Mouse (Mus musculus) embryonic facial prominence, embryonic 11.5 days (tissue): ENCODE measurements around the gene Hsph1. TPM values are rescaled to one million over a fixed set of nuclear protein-coding genes. Genes with fewer than 3 reads are reported as not detected.
A peak's percentile ranks its signal among the peaks of the same experiment; 100 is the strongest.

Source experiments
- ATAC-seq: fragments of 200-750 bp; cut with Nextera tagmentation; replicated peaks from 2 replicates; pipeline ENCODE4 v1.8.0; 2017; ENCODE audit warnings: low read depth; ENCODE audit not compliant: insufficient number of reproducible peaks, low FRiP score, low TSS enrichment
- DNase-seq: peaks from one replicate; pipeline ENCODE4 v3.0.0-alpha.2; 2015; ENCODE audit warnings: low spot score
- H3K27ac ChIP-seq: fragments of 300-500 bp; sonication (generic); replicated peaks from 2 replicates; pipeline ENCODE4 v1.5.1; 2014; ENCODE audit warnings: mild to moderate bottlenecking, low read depth, low read length, control low read depth
- H3K27me3 ChIP-seq: fragments of 300-500 bp; sonication (generic); 2 replicates; pipeline ENCODE4 v1.6.1; 2014; ENCODE audit warnings: mild to moderate bottlenecking, low read length, moderate library complexity, mixed read lengths; ENCODE audit not compliant: control insufficient read depth, insufficient read depth
- H3K36me3 ChIP-seq: fragments of 300-500 bp; sonication (generic); replicated peaks from 2 replicates; pipeline ENCODE4 v1.6.1; 2014; ENCODE audit warnings: low read depth, mild to moderate bottlenecking, low read length, moderate library complexity, mixed read lengths; ENCODE audit not compliant: control insufficient read depth, insufficient read depth
- H3K4me1 ChIP-seq: fragments of 300-500 bp; sonication (generic); 2 replicates; pipeline ENCODE4 v1.6.1; 2014; ENCODE audit warnings: low read length, mixed read lengths; ENCODE audit not compliant: control insufficient read depth, insufficient read depth
- H3K4me2 ChIP-seq: fragments of 300-500 bp; sonication (generic); 2 replicates; pipeline ENCODE4 v1.6.1; 2014; ENCODE audit warnings: low read depth, mild to moderate bottlenecking, control low read depth, low read length, moderate library complexity
- H3K4me3 ChIP-seq: fragments of 300-500 bp; sonication (generic); 2 replicates; pipeline ENCODE4 v1.5.1; 2014; ENCODE audit warnings: low read depth, low read length, control low read depth
- H3K9ac ChIP-seq: fragments of 300-500 bp; sonication (generic); replicated peaks from 2 replicates; pipeline ENCODE4 v1.6.1; 2014; ENCODE audit warnings: mild to moderate bottlenecking, control low read depth, low read length
- H3K9me3 ChIP-seq: fragments of 300-500 bp; sonication (generic); replicated peaks from 2 replicates; pipeline ENCODE4 v1.6.1; 2016; ENCODE audit warnings: mild to moderate bottlenecking, low read length, inconsistent platforms, mixed read lengths; ENCODE audit not compliant: control insufficient read depth
- WGBS: fragments of 180-500 bp; shearing (Covaris S2); extraction: QIAGEN DNeasy Blood & Tissue Kit; methylation state at CpG from one replicate; pipeline ENCODE4 v1.1.7; 2014; 5-methylcytosine and 5-hydroxymethylcytosine counted together
- polyA plus RNA-seq: library from polyadenylated mRNA; unstranded; fragments of >200 nt; fragmentation: Nextera tagmentation; extraction: Ambion mirVana; gene quantifications from 2 replicates; pipeline ENCODE4 v1.2.1, GENCODE M21; 2014

Gene Hsph1
- polyA plus RNA-seq, 1 experiment from 2014 or later: 131 TPM

DNA sequence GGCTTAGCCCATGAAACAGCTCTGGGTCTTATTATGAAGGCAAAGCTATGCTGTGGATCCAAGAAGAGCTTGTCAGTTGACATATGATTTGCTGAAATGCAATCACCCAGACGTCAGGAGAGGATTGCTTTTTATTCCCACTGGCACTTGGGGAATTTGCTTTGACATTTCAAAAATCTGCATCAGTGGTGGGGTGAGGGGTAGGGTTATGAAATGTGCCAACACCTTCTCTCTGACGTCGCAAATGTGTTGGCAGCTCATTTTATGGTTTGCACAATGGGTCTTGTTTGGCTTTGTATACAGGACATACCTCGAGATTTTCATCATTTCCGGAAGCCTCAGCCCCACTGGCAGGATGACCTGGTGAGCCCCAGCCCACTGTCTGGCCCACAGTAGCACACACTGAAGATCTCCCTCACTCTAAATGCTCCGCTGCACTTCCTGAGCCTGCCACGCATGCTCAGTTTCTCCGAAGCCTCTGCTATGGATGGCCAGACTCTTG is 52.0 kb downstream of the Hsph1 start:
- Histone ChIP-seq H3K4me2 (no peak overlapping the region), H3K27me3 (no peaks in the 10 kb centered on the region), H3K9ac (no peak overlapping the region), H3K4me1 (no peaks in the 10 kb centered on the region), H3K27ac (no peak overlapping the region), H3K9me3 (no peaks in the 10 kb centered on the region), H3K4me3 (no peak overlapping the region), H3K36me3 (no peaks in the 10 kb centered on the region)
- no peak for ATAC-seq
- DNase-seq: no peak
- 69% methylated on average over 8 of the region's 8 CpGs for WGBS

DNA sequence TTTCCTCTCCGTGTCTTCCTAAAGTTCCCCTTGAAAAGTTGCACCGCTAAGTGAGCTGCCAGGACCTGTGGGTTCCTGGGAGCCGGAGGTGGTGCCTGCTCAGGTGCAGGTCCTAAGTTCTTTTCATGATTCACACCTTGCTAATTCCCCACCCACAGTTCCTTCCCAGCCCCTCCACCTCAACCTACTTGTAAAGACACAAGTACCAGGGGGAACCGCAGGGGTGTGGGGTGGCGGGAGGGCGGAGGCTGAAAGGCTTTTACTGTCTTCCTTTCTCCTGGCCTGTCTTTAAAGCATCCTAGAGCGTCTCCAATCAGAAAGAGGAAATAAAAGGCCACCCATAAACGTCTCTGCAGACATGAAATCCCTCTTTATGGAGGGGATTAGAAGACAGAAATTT is 52.7 kb downstream of the Hsph1 start:
- no peak overlapping the region for H3K9ac ChIP-seq
- no peak for DNase-seq
- no peaks in the 10 kb centered on the region for H3K9me3 ChIP-seq
- no peak overlapping the region for H3K4me2 ChIP-seq
- no peaks in the 10 kb centered on the region for H3K27me3 ChIP-seq
- H3K4me3 ChIP-seq: no peak overlapping the region
- no peak overlapping the region for H3K27ac ChIP-seq
- WGBS: 34% methylated on average over 8 of the region's 8 CpGs
- H3K4me1 ChIP-seq: no peaks in the 10 kb centered on the region
- H3K36me3 ChIP-seq: no peaks in the 10 kb centered on the region
- no peak for ATAC-seq

DNA sequence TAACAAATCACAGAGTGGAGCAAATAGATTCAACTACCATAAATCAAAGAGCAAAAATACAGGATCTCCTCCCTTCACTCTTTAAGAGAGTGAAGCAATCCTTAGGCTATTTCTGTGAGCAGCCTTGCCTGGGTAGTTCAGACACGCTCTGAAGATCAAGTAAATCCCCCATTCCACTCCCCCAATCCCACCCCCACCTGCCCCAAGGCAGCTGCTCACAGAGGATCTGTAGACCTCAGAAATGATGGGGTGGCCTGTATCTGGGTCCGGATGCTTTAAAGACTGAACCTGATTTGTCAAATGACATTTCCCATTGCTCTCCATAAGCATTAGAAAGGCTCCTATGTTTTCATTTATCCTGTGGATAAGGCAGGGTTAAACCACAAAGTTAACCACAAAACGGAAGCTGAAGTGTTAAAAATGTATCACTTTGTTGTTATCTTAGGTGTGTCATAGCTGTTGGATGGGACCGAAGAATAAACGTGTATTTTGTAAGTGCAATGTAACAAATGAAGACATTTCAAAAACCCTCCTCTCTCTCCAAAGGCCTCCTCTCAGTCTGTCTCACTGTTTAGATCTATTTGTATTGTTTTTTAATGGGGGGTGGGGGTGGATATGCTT is 53.4 kb downstream of the Hsph1 start:
- no peaks in the 10 kb centered on the region for H3K9me3 ChIP-seq
- DNase-seq (no peak), ATAC-seq (no peak)
- no peaks in the 10 kb centered on the region for H3K4me1 ChIP-seq
- H3K27me3 ChIP-seq: no peaks in the 10 kb centered on the region
- no peak overlapping the region for H3K27ac ChIP-seq
- H3K9ac ChIP-seq: no peak overlapping the region
- H3K4me3 ChIP-seq: no peak overlapping the region
- no peak overlapping the region for H3K4me2 ChIP-seq
- H3K36me3 ChIP-seq: no peaks in the 10 kb centered on the region
- 67% methylated on average over 5 of the region's 5 CpGs for WGBS

DNA sequence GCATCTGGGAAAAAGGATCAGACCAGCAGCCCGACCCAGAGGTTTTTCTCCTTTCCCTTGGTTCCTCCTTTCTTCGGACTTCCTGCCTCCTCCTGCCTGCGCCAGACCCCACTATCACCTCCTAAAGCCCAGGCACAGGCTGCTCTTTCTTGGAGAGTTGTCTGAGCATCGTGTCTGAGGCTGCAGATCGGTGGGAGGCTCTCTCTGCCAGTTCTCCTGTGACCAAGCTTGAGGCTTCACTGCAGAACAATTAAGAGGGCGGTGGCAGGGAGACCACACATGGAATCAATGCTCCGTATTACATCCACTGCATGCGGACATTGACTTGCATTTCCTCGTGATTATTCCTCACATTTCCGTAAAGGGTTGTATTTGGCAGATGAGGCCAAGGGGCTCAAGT is 58.7 kb downstream of the Hsph1 start:
- Histone ChIP-seq H3K4me2 (no peak overlapping the region), H3K27ac (no peak overlapping the region), H3K27me3 (no peaks in the 10 kb centered on the region), H3K9ac (no peak overlapping the region), H3K36me3 (no peaks in the 10 kb centered on the region), H3K4me1 (no peaks in the 10 kb centered on the region; the same call in 1 of the 2 replicates), H3K9me3 (no peaks in the 10 kb centered on the region), H3K4me3 (no peak overlapping the region)
- DNase-seq (no peak), ATAC-seq (no peak)
- WGBS: 26% methylated on average over 10 of the region's 10 CpGs

DNA sequence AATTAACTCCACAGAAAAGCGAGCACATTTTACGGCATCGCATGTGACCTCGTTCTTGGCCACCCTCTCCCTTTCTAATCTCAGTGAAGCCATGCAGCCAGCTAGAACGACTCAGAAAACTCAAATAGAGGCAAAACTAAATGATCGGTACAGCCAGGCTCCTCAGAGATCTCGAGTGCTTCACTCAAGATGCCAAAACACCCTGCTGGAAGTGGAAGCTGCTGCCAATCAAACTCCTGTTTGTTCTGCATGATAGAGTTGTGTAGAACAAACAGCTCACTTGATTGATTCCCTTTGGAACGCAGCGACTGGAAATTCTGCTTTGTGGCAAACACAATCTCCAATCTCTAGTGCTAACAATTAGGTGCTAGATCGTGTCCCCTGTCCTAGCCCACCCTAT is 59.2 kb downstream of the Hsph1 start:
- 63% methylated on average over 10 of the region's 10 CpGs for WGBS
- ATAC-seq: no peak
- no peak overlapping the region for H3K27ac ChIP-seq

DNA sequence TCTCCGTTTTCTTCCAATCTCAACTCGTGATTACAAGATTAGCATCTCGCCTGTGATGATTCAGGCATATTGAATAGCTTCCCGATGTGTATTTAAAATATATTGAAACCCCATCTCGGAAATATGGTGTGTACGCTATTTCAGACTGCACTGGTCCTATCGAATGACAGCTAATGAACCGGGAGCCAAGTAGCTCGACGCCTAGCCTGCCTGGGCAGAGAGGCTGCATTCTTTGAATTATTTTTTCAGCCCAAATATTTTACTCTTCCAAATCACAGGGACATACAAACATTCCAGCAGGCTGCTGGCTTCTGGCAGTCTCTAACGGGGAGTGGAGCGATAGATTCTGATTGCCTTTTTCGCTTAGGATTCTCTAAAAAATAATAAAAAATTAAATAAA is 67.2 kb downstream of the Hsph1 start:
- peak; percentile 15 for DNase-seq
- Histone ChIP-seq H3K36me3 (no peaks in the 10 kb centered on the region), H3K27me3 (no peaks in the 10 kb centered on the region), H3K9me3 (no peaks in the 10 kb centered on the region), H3K4me2 (no peak overlapping the region), H3K4me1 (no peaks in the 10 kb centered on the region), H3K4me3 (no peak overlapping the region), H3K27ac (no peak overlapping the region), H3K9ac (no peak overlapping the region)
- WGBS: 67% methylated on average over 13 of the region's 13 CpGs
- ATAC-seq: no peak

More for the DNA sequence above, 59.2 kb downstream of the Hsph1 start:
- no peaks in the 10 kb centered on the region for H3K36me3 ChIP-seq
- no peaks in the 10 kb centered on the region; the same call in 1 of the 2 replicates for H3K4me1 ChIP-seq
- no peak for DNase-seq
- no peaks in the 10 kb centered on the region for H3K27me3 ChIP-seq
- no peak overlapping the region for H3K9ac ChIP-seq
- H3K9me3 ChIP-seq: no peaks in the 10 kb centered on the region
- H3K4me3 ChIP-seq: no peak overlapping the region
- no peak overlapping the region for H3K4me2 ChIP-seq

DNA sequence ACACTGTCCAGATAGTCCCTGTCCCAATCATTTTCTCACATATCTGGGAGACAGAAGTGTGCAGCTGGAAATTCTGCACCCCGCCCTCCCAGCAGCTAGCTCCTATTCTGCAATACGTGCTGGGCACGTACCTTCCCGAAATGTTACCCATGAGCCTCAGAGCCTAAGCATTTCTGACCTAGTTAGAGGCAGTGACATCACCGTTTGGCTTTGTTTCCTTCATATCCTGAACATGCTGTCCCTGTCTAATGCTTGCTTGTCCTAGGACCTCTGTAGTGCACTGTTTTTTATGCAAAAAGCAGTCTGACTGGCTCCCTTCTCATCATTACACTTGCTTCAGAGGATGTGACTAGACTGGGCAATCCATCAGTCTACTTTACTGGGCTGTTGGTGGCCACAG is 69.2 kb downstream of the Hsph1 start:
- ATAC-seq (0 out of 2 replicates have a peak, but pooled peaks have one; percentile 23), DNase-seq (no peak)
- Histone ChIP-seq H3K4me3 (no peak overlapping the region), H3K27me3 (no peaks in the 10 kb centered on the region), H3K27ac (no peak overlapping the region), H3K9me3 (no peaks in the 10 kb centered on the region), H3K9ac (no peak overlapping the region), H3K4me1 (no peaks in the 10 kb centered on the region), H3K36me3 (no peaks in the 10 kb centered on the region), H3K4me2 (no peak overlapping the region)
- 77% methylated on average over 5 of the region's 5 CpGs for WGBS

DNA sequence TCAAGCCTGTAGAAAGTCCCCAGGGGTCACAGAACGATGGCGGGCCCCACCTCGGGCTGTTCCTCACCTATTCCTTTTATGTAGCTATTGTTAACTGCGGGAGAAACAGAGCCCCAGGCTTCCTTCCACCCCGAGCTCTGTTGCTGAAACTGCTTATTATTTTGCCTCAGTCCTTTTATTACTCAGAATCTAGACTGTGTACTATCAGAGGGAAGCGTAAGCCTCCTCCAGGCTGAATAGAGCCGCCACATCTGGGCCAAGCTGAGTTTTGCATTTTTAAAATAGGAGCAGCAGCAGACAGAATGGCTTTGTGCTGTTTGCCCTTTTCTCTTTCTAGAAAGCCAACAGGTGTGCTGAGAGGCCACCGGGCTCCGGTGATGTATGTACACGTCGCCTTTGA is 70.2 kb downstream of the Hsph1 start:
- no peak overlapping the region for H3K27ac ChIP-seq
- DNase-seq: no peak
- H3K9ac ChIP-seq: no peak overlapping the region
- 50% methylated on average over 11 of the region's 11 CpGs for WGBS
- no peak overlapping the region for H3K4me3 ChIP-seq
- no peaks in the 10 kb centered on the region for H3K4me1 ChIP-seq
- no peaks in the 10 kb centered on the region for H3K9me3 ChIP-seq
- H3K36me3 ChIP-seq: no peaks in the 10 kb centered on the region
- no peak overlapping the region for H3K4me2 ChIP-seq
- no peaks in the 10 kb centered on the region for H3K27me3 ChIP-seq
- no peak for ATAC-seq
